Mouse (Mus musculus) layer of hippocampus, adult 2 months (tissue): ENCODE measurements around the gene Gm49373. TPM values are rescaled to one million over a fixed set of nuclear protein-coding genes. Genes with fewer than 3 reads are reported as not detected.

Experiments
- DNase-seq, 2 experiments: peaks; one replicate each; pipeline ENCODE4 v3.0.0; 2022; ENCODE audit warnings: low spot score in 2 of 2
- H3K27ac ChIP-seq: fragments of 200-600 bp; 2 replicates; pipeline ENCODE4 v1.8.1; 2022
- H3K4me3 ChIP-seq: fragments of 200-600 bp; 2 replicates; pipeline ENCODE4 v1.8.1; 2022; ENCODE audit warnings: mild to moderate bottlenecking
- CTCF ChIP-seq: fragments of 200-600 bp; conservative IDR thresholded peaks from 2 replicates; pipeline ENCODE4 v1.8.1; 2022; ENCODE audit warnings: antibody characterized with exemption, mild to moderate bottlenecking, moderate library complexity
- long read RNA-seq, 2 experiments: library from polyadenylated mRNA; stranded (forward); transcript quantifications; one replicate each; pipeline ENCODE4 v2.0.0; 2021; ENCODE audit warnings: borderline mapping rate in 2 of 2
- total RNA-seq, 2 experiments: library from RNA; stranded (reverse); gene quantifications; 2 replicates each; pipeline ENCODE4 v1.2.3; 2021

Gm49373 gene
- total RNA-seq: 1 to 10 TPM in 1 of 2 experiments, under 1 TPM in 1; 0.74 to 2.7 TPM
- long read RNA-seq, experiment 1: 0 reads
- long read RNA-seq, experiment 2: 0 reads

DNA sequence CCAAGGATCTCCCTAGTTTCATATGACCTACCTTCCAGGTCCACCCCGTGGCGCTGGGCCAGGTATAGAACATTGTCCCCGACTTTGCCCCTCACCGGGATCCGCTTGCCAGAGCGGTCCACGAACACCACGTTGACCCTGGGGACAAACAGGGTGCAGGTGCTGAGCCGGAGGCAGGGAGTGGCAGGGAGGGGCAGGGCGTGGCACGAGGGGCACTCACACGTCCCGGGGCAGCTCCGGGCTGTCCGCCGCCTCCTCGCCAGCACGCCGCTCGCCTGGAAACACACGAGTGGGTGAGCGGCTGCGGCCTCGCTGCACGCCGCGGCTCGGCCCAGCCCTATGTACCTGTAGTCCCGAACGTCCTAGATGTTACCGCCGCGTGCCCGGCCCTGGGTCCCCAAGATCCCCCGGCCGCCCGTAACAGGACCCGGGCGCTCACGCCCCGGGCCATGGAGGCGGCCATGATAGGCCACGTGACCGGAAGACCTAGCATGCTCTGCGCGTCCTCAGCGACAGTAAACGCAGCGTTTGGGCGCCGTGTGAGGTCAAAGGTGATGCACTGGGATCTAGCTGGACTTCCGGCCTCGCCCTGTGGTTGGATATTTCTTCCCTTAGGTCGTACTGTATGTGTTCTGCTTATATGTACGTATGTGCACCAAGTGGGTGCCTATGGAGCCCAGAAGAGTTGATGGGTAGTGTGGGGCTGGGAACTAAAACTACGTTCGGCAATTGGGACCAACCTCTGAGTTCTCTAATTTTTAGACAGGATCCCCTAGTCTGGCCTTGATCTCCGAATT lies at the start of gene Gm49373, which contains the start of gene Fdx1l:
Gm49373 (minus strand) TSS at position 53 of the 797 bp plus-strand sequence.
Fdx1l (minus strand) TSS at position 571 of the 797 bp plus-strand sequence.
- TF ChIP-seq CTCF: no peak
- H3K4me3 ChIP-seq: peak within 1 kb of the TSS; percentile 96
- DNase-seq: peak; percentile 88 to 89
- peak within 1 kb of the TSS; percentile 92 for H3K27ac ChIP-seq

GRCm38 (mm10) chr9:21121483-21121882 lies 48.6 kb upstream of the Gm49373 start:
- DNase-seq: no peak
- H3K4me3 ChIP-seq: no peak overlapping the region
- H3K27ac ChIP-seq: no peak overlapping the region
- no peak for TF ChIP-seq CTCF

DNA sequence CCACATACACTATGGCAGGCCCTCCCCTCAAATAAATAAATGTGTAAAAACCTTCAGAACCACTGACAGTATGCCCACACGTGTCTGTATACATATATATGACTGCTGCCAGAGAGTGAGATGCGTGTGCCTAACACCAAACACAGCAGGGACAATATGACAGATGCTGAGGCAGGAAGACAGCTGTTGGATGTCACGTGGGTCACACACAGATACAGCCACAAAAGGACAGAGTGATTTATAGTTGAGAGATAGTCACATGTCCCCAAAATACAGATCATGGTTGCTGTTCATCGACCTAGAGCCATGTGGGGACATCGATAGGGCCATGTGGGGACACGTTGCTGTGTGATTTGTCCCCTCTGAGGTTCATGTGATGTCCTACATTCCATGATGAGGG lies 44.2 kb upstream of the Gm49373 start:
- no peak for TF ChIP-seq CTCF
- H3K4me3 ChIP-seq: no peak overlapping the region
- no peak for DNase-seq
- H3K27ac ChIP-seq: no peak overlapping the region

DNA sequence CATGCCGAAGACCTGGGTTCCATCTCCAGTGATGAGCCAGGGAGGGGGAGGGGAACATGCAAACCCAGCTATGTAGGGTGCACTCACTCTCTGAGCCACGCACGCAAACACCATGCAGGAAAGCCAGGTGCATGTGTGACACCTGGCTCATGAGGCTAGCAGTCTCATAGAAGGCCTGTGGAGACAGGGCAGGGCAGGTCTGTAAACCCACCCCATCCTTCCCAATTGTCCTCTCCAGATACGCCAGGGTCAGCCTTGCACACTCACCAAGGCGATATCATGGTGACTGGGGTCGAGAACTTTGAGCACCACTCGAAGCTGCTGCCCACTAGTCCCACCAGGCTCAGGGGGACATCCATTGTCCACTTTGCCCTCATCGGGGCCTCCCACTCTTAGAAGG lies 42.2 kb upstream of the Gm49373 start:
- H3K27ac ChIP-seq: no peak overlapping the region
- TF ChIP-seq CTCF: no peak

GRCm38 (mm10) chr9:21114190-21114589 lies 41.3 kb upstream of the Gm49373 start:
- no peak for TF ChIP-seq CTCF
- Histone ChIP-seq H3K4me3 (no peak overlapping the region), H3K27ac (peak overlapping the region; percentile 39; the same call in 1 of the 2 replicates)
- DNase-seq: no peak

More for the DNA sequence above, 42.2 kb upstream of the Gm49373 start:
- no peak for DNase-seq
- H3K4me3 ChIP-seq: no peak overlapping the region

- no peak for DNase-seq
- Histone ChIP-seq H3K4me3 (no peak overlapping the region), H3K27ac (no peak overlapping the region)
- TF ChIP-seq CTCF: no peak
These were observed 40.9 kb upstream of the Gm49373 start for GRCm38 (mm10) chr9:21113751-21114150.

DNA sequence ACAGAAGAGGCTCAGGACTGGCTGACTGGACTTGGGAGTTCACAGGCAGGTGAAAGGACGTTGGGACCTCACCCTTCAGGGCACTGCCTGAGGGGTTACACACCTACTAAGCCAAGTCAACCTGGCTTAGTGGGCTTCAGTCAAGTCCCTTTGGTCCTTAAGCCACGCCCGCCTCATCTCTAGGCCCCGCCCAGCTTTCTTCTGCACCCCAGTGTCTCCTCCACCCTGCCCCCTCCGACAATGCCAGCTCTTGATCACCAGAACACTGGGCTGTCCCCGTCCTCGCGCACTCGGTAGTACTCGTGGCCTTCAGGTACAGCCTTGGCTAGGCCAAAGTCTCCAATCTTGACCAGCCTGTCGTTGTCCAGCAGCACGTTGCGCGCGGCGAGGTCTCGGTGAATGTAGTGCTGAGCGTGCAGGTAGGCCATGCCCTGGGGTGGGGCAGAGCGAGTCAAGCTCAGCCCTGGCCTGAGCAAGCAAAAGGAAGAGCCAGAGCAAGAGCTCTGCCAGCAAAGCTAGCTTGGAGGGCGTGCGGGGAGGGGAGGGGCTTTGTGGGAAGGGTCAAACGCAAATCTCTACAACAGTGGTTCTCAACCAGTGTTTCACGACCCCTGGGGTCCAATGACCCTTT lies 34.8 kb upstream of the Gm49373 start:
- TF ChIP-seq CTCF: no peak

DNA sequence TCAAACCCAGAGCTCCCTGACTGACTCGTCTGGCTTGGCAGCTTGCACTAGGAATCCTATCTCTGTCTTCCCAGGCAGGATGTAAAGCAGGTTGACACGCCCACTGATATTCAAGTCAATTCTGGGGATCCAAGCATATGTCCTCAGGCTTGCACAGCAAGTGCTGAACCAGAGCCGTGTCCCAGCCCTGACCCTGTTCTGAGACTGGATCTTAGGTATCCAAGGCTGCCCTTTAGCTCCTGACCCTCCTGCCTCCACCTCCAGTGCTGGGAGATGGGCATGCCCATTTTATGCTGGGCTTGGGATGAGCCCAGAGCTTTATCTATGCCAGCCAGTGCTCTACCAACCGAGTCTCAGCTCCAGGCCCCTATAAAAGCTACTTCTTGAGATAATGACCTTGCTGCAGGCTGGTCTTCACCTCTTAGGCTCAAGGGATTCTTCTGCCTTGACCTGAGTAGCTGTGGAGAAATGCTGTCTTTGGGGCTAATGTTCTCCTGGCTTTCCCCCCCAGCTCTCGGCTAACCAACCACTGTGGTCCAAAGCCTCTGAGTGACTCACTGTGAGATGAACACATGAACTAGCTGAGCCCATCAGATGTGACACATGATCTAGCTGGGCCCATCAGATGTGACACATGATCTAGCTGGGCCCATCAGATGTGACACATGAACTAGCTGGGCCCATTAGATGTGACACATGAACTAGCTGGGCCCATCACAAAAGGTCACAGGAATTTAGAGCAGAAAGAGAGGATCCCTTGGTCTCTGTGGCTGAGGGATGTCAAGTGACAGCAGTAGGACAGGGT lies 33.1 kb upstream of the Gm49373 start:
- no peak for TF ChIP-seq CTCF
- peak overlapping the region; percentile 33; the same call in 1 of the 2 replicates for H3K27ac ChIP-seq
- no peak overlapping the region for H3K4me3 ChIP-seq
- DNase-seq: no peak

More for the DNA sequence above, 34.8 kb upstream of the Gm49373 start:
- no peak overlapping the region for H3K27ac ChIP-seq
- DNase-seq: no peak
- no peak overlapping the region for H3K4me3 ChIP-seq

- no peak for TF ChIP-seq CTCF
- DNase-seq: no peak
These were observed 31.9 kb upstream of the Gm49373 start for GRCm38 (mm10) chr9:21104814-21105213.

GRCm38 (mm10) chr9:21102076-21102475 lies 29.2 kb upstream of the Gm49373 start:
- Histone ChIP-seq H3K27ac (no peak overlapping the region), H3K4me3 (no peak overlapping the region)
- no peak for DNase-seq
- TF ChIP-seq CTCF: no peak

More at GRCm38 (mm10) chr9:21104814-21105213, 31.9 kb upstream of the Gm49373 start:
- Histone ChIP-seq H3K4me3 (no peak overlapping the region), H3K27ac (no peak overlapping the region)

GRCm38 (mm10) chr9:21100447-21101161 lies 27.7 kb upstream of the Gm49373 start:
- H3K27ac ChIP-seq: no peak overlapping the region
- no peak overlapping the region for H3K4me3 ChIP-seq
- no peak for TF ChIP-seq CTCF
- no peak for DNase-seq

DNA sequence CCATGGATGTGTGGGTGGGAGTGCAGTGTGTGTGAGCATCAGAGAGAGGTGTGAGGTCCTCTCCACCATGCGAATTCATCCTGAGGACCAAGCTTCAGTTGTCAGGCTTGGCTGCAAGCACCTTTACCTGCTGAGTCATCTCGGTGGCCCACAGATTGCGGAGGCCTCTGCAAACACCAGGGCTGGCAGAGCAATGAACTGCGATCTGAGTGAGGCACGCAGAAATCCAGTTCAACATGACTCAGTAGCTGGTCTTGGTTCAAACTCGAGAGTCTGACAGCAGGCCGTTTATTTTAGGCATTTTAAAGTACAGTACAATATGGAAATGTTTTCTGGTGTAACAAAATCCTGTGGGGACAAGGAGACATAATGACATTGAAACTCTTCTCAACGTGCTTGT lies 24.9 kb upstream of the Gm49373 start:
- H3K4me3 ChIP-seq: no peak overlapping the region
- H3K27ac ChIP-seq: peak overlapping the region; percentile 88
- TF ChIP-seq CTCF: no peak
- DNase-seq: peak; percentile 58 to 68
